Mouse (Mus musculus) liver, adult 2 months (tissue): ENCODE measurements around the gene Bcl2l14.

Experiments
- CTCF ChIP-seq: fragments of 200-500 bp; IDR thresholded peaks from 2 replicates; pipeline ENCODE4 v1.5.1; 2011; ENCODE audit warnings: low read depth, low read length, control low read depth
- POLR2A ChIP-seq: fragments of 200-500 bp; IDR thresholded peaks from 2 replicates; pipeline ENCODE4 v1.6.1; 2011; ENCODE audit warnings: low read length, control low read depth; ENCODE audit not compliant: insufficient read depth; ENCODE audit errors: extremely low read depth

DNA sequence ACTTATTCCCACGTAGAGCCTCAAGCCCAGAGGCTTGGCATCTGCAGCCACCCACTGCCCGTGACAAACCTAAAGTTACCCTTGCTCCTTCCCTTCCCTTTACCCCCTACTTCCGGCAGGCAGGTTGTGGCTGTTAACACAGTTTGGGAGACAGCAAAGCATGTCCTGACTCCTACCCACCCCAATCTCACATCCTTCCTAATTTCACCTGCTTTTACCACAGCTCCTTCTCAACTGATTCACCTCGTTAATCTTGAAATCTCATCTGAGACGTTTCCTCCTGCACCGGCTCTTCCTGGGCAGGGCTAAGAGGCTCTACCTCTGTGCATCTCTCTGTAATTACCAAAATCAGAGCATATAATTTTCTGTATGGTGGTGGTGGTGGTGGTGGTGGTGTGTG is 31.5 kb upstream of the Bcl2l14 start:
- TF ChIP-seq POLR2A (no peak), CTCF (no peak)
